Mouse (Mus musculus) kidney, postnatal 0 days (tissue): ENCODE measurements at regions not wholly inside any gene's neighbourhood (a gene's known extent, or its start where the extent isn't known, plus 50 kb on each side); places are given as distances from the start of the nearest gene placed in this dataset.

Experiments used
- ATAC-seq: fragments of 200-750 bp; cut with Nextera tagmentation; replicated peaks from 2 replicates; pipeline ENCODE4 v1.8.0; 2017; ENCODE audit warnings: low read depth, moderate number of reproducible peaks, moderate TSS enrichment, moderate library complexity; ENCODE audit not compliant: low FRiP score
- DNase-seq: peaks from one replicate; pipeline ENCODE4 v3.0.0-alpha.2; 2016; ENCODE audit warnings: low spot score
- H3K27ac ChIP-seq: fragments of 300-500 bp; sonication (generic); 2 replicates; pipeline ENCODE4 v1.5.1; 2014; ENCODE audit warnings: mild to moderate bottlenecking
- H3K27me3 ChIP-seq: fragments of 300-500 bp; sonication (generic); 2 replicates; pipeline ENCODE4 v1.6.1; 2014; ENCODE audit warnings: low read length, mixed read lengths; ENCODE audit not compliant: insufficient read depth
- H3K36me3 ChIP-seq: fragments of 300-500 bp; sonication (generic); 2 replicates; pipeline ENCODE4 v1.6.1; 2014; ENCODE audit warnings: low read length, mixed read lengths; ENCODE audit not compliant: insufficient read depth
- H3K4me1 ChIP-seq: fragments of 300-500 bp; sonication (generic); replicated peaks from 2 replicates; pipeline ENCODE4 v1.6.1; 2014; ENCODE audit warnings: antibody characterized with exemption, low read length, mixed read lengths; ENCODE audit not compliant: insufficient read depth
- H3K4me2 ChIP-seq: fragments of 300-500 bp; sonication (generic); 2 replicates; pipeline ENCODE4 v1.6.1; 2014; ENCODE audit warnings: mild to moderate bottlenecking, low read length, moderate library complexity, mixed read lengths
- H3K4me3 ChIP-seq: fragments of 300-500 bp; sonication (generic); replicated peaks from 2 replicates; pipeline ENCODE4 v1.5.1; 2014; ENCODE audit warnings: low read depth, low read length
- H3K9ac ChIP-seq: fragments of 300-500 bp; sonication (generic); 2 replicates; pipeline ENCODE4 v1.6.1; 2014; ENCODE audit warnings: low read depth, low read length
- H3K9me3 ChIP-seq: fragments of 300-500 bp; sonication (generic); replicated peaks from 2 replicates; pipeline ENCODE4 v1.6.1; 2016; ENCODE audit warnings: low read length, inconsistent platforms, mixed read lengths
- CTCF ChIP-seq: IDR thresholded peaks from 2 replicates; pipeline ENCODE4 v1.5.1; 2016; ENCODE audit warnings: antibody characterized with exemption, low read depth, mild to moderate bottlenecking, moderate library complexity
- WGBS: fragments of 180-500 bp; shearing (Covaris S2); extraction: QIAGEN DNeasy Blood & Tissue Kit; methylation state at CpG from one replicate; pipeline ENCODE4 v1.1.7; 2014; 5-methylcytosine and 5-hydroxymethylcytosine counted together

- TF ChIP-seq CTCF: no peak
- H3K9me3 ChIP-seq: no peaks in the 10 kb centered on the region
- no peak overlapping the region for H3K4me2 ChIP-seq
- no peak overlapping the region for H3K4me3 ChIP-seq
- 94% methylated on average over 2 of the region's 2 CpGs for WGBS
- no peaks in the 10 kb centered on the region for H3K4me1 ChIP-seq
- H3K27me3 ChIP-seq: no peaks in the 10 kb centered on the region
- no peaks in the 10 kb centered on the region for H3K36me3 ChIP-seq
- ATAC-seq (no peak), DNase-seq (no peak)
- H3K9ac ChIP-seq: no peak overlapping the region
- no peak overlapping the region for H3K27ac ChIP-seq
These were observed 169.4 kb upstream of the Masp1 start for GRCm38 (mm10) chr16:23690061-23690460.

GRCm38 (mm10) chr16:23686783-23687182, 166.2 kb upstream of the Masp1 start:
- Histone ChIP-seq H3K4me3 (no peak overlapping the region), H3K9me3 (no peaks in the 10 kb centered on the region), H3K27ac (no peak overlapping the region), H3K4me1 (no peaks in the 10 kb centered on the region), H3K27me3 (no peaks in the 10 kb centered on the region), H3K36me3 (no peaks in the 10 kb centered on the region), H3K4me2 (no peak overlapping the region), H3K9ac (no peak overlapping the region)
- WGBS: 84% methylated on average over 8 of the region's 8 CpGs
- ATAC-seq (no peak), DNase-seq (no peak)
- TF ChIP-seq CTCF: no peak

GRCm38 (mm10) chr16:23680434-23680833, 159.8 kb upstream of the Masp1 start:
- H3K9me3 ChIP-seq: no peaks in the 10 kb centered on the region
- H3K36me3 ChIP-seq: no peaks in the 10 kb centered on the region
- no peaks in the 10 kb centered on the region for H3K27me3 ChIP-seq
- H3K9ac ChIP-seq: no peak overlapping the region
- no peak overlapping the region for H3K27ac ChIP-seq
- no peak for TF ChIP-seq CTCF
- H3K4me3 ChIP-seq: no peak overlapping the region
- ATAC-seq (no peak), DNase-seq (no peak)
- no peak overlapping the region for H3K4me2 ChIP-seq
- WGBS: 86% methylated on average over 2 of the region's 2 CpGs
- no peaks in the 10 kb centered on the region for H3K4me1 ChIP-seq

GRCm38 (mm10) chr16:23672375-23672774, 151.8 kb upstream of the Masp1 start:
- H3K4me3 ChIP-seq: no peak overlapping the region
- no peaks in the 10 kb centered on the region for H3K9me3 ChIP-seq
- 21% methylated on average over 6 of the region's 6 CpGs for WGBS
- no peak for TF ChIP-seq CTCF
- DNase-seq (peak; percentile 17), ATAC-seq (no peak)
- H3K4me2 ChIP-seq: no peak overlapping the region
- H3K36me3 ChIP-seq: no peaks in the 10 kb centered on the region
- H3K9ac ChIP-seq: no peak overlapping the region
- no peaks in the 10 kb centered on the region for H3K4me1 ChIP-seq
- no peak overlapping the region for H3K27ac ChIP-seq
- no peaks in the 10 kb centered on the region for H3K27me3 ChIP-seq

- Histone ChIP-seq H3K9ac (no peak overlapping the region), H3K27me3 (no peaks in the 10 kb centered on the region), H3K4me3 (no peak overlapping the region), H3K9me3 (no peaks in the 10 kb centered on the region), H3K36me3 (no peaks in the 10 kb centered on the region), H3K27ac (no peak overlapping the region), H3K4me1 (no peaks in the 10 kb centered on the region), H3K4me2 (no peak overlapping the region)
- ATAC-seq: no peak
- WGBS: 74% methylated on average over 4 of the region's 4 CpGs
- TF ChIP-seq CTCF: peak; percentile 24; the same call in 1 of the 2 replicates
- DNase-seq: no peak
These were observed 149.5 kb upstream of the Masp1 start for GRCm38 (mm10) chr16:23670161-23670560.

- 75% methylated on average over 4 of the region's 4 CpGs for WGBS
- TF ChIP-seq CTCF: no peak
- Histone ChIP-seq H3K4me2 (no peak overlapping the region), H3K4me1 (no peaks in the 10 kb centered on the region), H3K27ac (no peak overlapping the region), H3K9ac (no peak overlapping the region), H3K36me3 (no peaks in the 10 kb centered on the region), H3K4me3 (no peak overlapping the region), H3K9me3 (no peaks in the 10 kb centered on the region), H3K27me3 (no peaks in the 10 kb centered on the region)
- DNase-seq: no peak
- ATAC-seq: no peak
These were observed 149.0 kb upstream of the Masp1 start for GRCm38 (mm10) chr16:23669651-23670050.
